Mouse (Mus musculus) kidney, adult 2 months (tissue): ENCODE data around the gene Arhgef10l.

Experiments used
- CTCF ChIP-seq: fragments of 200-500 bp; conservative IDR thresholded peaks from 2 replicates; pipeline ENCODE4 v1.5.1; 2011; ENCODE audit warnings: low read depth, mild to moderate bottlenecking, control low read depth, low read length, moderate library complexity, mixed read lengths; ENCODE audit not compliant: insufficient read depth, insufficient read length
- POLR2A ChIP-seq: fragments of 200-500 bp; IDR thresholded peaks from one replicate; pipeline ENCODE4 v1.6.1; 2011; ENCODE audit warnings: low read depth, low read length, control low read depth

DNA sequence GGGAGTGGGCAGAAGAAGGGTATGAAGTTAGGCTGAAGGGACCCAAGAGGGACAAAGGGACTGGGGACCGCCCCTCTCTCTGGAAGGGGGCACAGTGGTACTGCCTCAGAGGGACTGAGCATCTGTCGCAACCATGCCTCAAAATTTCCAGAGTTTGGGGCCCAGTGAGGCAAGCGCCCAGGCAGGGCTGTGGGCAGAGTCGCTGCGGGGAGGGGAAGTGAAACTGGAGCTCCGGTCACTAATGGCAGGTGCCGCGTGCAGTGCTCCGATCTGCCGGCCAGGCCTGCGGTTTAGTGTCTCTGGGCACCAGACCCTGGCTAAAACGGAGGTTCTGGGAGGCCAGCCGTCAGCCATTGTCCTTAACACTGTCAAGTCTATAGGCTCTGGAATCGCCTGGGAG, 99.0 kb downstream of the Arhgef10l start:
- TF ChIP-seq POLR2A: no peak
- no peak for TF ChIP-seq CTCF
